Mouse (Mus musculus): ENCODE results near the gene Fam13c. TPM values are rescaled to one million over a fixed set of nuclear protein-coding genes. Genes with fewer than 3 reads are reported as not detected.

The Fam13c gene
- polyA plus RNA-seq, 1 experiment from 2014 or later = 12.7 TPM

DNA sequence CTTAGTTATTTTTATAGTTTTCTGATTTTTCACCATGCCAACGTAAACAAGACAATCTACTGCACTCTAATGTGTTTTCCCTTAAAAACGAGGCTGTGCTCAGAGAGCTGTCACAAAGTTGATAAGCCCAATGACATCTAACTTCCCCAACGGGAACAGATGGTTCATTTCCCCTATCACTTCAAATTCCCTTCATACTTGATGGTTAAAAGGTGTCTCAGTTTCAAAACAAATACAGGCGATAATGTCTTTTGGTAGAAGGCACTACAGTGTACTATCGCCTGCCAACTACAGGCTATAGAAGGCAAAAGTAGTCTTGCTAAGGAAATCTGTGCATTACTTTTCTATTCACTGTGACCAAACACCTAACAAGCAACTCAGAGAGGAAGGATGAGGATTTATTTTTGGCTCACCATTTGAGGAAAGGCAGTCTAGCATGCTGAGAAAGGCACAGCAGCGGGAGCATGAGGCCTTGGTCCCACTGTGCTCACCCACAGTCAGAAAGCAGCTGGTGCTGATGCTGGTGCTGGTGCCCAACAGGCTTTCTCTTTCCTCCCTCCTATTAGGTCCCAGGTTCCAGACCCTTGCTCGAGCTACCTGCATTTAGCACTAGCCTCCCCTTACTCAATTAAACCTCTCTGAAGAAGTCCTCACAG, 141.4 kb downstream of the Fam13c start:
- H3K36me3 ChIP-seq (ENCODE audit: control insufficient read depth, insufficient read depth, low read length) = no peaks in the 10 kb centered on the region
- H3K9ac ChIP-seq (ENCODE audit: low read length) = no peak overlapping the region
- no peak for ATAC-seq (ENCODE audit: insufficient number of reproducible peaks, insufficient read depth, low FRiP score, low read depth)
- H3K4me1 ChIP-seq (ENCODE audit: control insufficient read depth in 2 of 2, insufficient read depth in 2 of 2, low read length in 2 of 2) = no peaks in the 10 kb centered on the region
- WGBS = 22% methylated on average over 7 of the region's 7 CpGs
- no peak overlapping the region for H3K4me2 ChIP-seq (ENCODE audit: low read length)
- no peaks in the 10 kb centered on the region for H3K9me3 ChIP-seq (ENCODE audit: control insufficient read depth, low read length)
- no peak overlapping the region for H3K4me3 ChIP-seq (ENCODE audit: control insufficient read depth in 1 of 2, insufficient read depth in 1 of 2, low read depth in 1 of 2, low read length in 2 of 2)
- no peak overlapping the region for H3K27ac ChIP-seq (replicated peaks in 1 of 2; ENCODE audit: control insufficient read depth in 1 of 2, insufficient read depth in 1 of 2, low read depth in 2 of 2, low read length in 2 of 2)
- H3K27me3 ChIP-seq (ENCODE audit: control insufficient read depth, insufficient read depth, low read length) = no peaks in the 10 kb centered on the region

DNA sequence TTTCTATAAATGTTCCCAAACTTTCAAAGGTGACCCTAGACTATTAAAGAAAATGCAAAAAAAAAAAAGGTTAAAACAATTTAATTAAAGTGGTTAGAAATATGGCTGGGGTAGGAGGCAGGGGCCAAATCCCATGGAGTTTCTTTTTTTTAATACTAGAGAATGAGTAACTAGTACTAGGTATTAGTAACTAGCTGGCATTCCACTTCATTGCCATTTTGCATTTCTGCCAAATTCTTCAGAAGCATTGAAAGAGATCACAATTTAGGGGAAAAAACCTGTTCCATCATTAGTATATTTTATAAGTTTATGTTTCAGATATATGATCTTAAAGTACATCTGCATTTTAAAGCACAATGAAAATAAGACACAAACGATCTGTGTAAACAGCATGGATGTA, 143.9 kb downstream of the Fam13c start:
- WGBS = 73% methylated on average over 1 of the region's 1 CpGs

DNA sequence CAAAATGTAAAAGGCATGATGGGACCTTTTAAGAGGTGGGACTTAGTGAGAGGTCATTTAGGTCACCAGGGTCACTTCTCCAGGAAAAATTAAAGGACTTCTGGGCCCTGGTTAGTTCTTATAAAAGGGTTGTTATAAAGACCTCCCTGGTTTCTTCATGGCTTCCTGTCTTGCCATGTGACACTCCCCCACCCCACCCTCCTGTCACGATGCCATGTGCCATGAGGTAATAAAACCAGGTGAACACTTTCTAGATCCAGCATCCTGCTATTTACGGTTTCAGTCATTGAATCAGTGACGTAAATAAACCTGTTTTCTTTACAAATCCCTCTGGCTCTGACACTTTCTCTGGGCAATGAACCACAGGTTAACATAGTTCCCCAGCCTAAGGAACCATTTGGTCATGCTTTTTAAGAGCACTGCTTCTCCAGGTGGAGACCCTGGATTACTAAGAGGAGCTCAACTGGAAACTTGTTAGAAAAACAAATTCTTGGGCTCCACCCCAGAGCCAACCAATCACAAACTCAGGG, 146.7 kb downstream of the Fam13c start:
- H3K9me3 ChIP-seq (ENCODE audit: control insufficient read depth, low read length) = no peaks in the 10 kb centered on the region
- H3K4me2 ChIP-seq (ENCODE audit: low read length) = no peak overlapping the region
- H3K4me3 ChIP-seq (ENCODE audit: control insufficient read depth in 1 of 2, insufficient read depth in 1 of 2, low read depth in 1 of 2, low read length in 2 of 2) = no peak overlapping the region
- 74% methylated on average over 3 of the region's 3 CpGs for WGBS
- H3K27ac ChIP-seq (replicated peaks in 1 of 2; ENCODE audit: control insufficient read depth in 1 of 2, insufficient read depth in 1 of 2, low read depth in 2 of 2, low read length in 2 of 2) = no peak overlapping the region
- H3K4me1 ChIP-seq (ENCODE audit: control insufficient read depth in 2 of 2, insufficient read depth in 2 of 2, low read length in 2 of 2) = no peaks in the 10 kb centered on the region
- no peaks in the 10 kb centered on the region for H3K36me3 ChIP-seq (ENCODE audit: control insufficient read depth, insufficient read depth, low read length)
- no peak overlapping the region for H3K9ac ChIP-seq (ENCODE audit: low read length)
- no peak for ATAC-seq (ENCODE audit: insufficient number of reproducible peaks, insufficient read depth, low FRiP score, low read depth)
- H3K27me3 ChIP-seq (ENCODE audit: control insufficient read depth, insufficient read depth, low read length) = no peaks in the 10 kb centered on the region

More for the DNA sequence above, 143.9 kb downstream of the Fam13c start:
- Histone ChIP-seq H3K27me3 (ENCODE audit: control insufficient read depth, insufficient read depth, low read length) (no peaks in the 10 kb centered on the region), H3K4me2 (ENCODE audit: low read length) (no peak overlapping the region), H3K9me3 (ENCODE audit: control insufficient read depth, low read length) (no peaks in the 10 kb centered on the region), H3K9ac (ENCODE audit: low read length) (no peak overlapping the region), H3K4me3 (ENCODE audit: control insufficient read depth in 1 of 2, insufficient read depth in 1 of 2, low read depth in 1 of 2, low read length in 2 of 2) (no peak overlapping the region), H3K4me1 (ENCODE audit: control insufficient read depth in 2 of 2, insufficient read depth in 2 of 2, low read length in 2 of 2) (no peaks in the 10 kb centered on the region), H3K36me3 (ENCODE audit: control insufficient read depth, insufficient read depth, low read length) (no peaks in the 10 kb centered on the region), H3K27ac (replicated peaks in 1 of 2; ENCODE audit: control insufficient read depth in 1 of 2, insufficient read depth in 1 of 2, low read depth in 2 of 2, low read length in 2 of 2) (no peak overlapping the region)
- no peak for ATAC-seq (ENCODE audit: insufficient number of reproducible peaks, insufficient read depth, low FRiP score, low read depth)

DNA sequence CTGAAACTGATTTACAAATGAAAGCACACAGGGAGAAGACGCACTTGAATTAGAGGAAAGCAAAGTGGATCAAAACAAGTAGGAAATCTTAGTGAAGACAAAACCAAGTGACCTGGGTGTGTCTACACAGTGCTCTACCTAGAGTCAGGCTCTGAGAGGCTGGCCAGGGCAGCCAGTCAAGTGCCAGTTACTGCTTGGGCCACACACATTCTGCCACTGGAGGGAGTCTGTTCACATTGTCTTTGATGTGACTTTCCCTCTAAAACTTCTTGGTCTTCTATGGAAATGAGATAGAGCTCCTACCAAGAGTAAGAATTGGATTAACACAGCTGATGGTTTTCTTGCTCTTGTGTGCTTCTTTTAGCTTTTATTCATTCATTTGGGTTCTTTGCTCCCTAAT, 153.7 kb downstream of the Fam13c start:
- no peak for ATAC-seq (ENCODE audit: insufficient number of reproducible peaks, insufficient read depth, low FRiP score, low read depth)
- no peaks in the 10 kb centered on the region for H3K9me3 ChIP-seq (ENCODE audit: control insufficient read depth, low read length)
- H3K4me3 ChIP-seq (ENCODE audit: control insufficient read depth in 1 of 2, insufficient read depth in 1 of 2, low read depth in 1 of 2, low read length in 2 of 2) = no peak overlapping the region
- H3K4me1 ChIP-seq (ENCODE audit: control insufficient read depth in 2 of 2, insufficient read depth in 2 of 2, low read length in 2 of 2) = peaks cover 0 to 7% of the 10 kb centered on the region in 2 experiments; a peak in 1 of 4 replicates
- no peak overlapping the region for H3K4me2 ChIP-seq (ENCODE audit: low read length)
- peaks cover 12% of the 10 kb centered on the region for H3K27me3 ChIP-seq (ENCODE audit: control insufficient read depth, insufficient read depth, low read length)
- H3K9ac ChIP-seq (ENCODE audit: low read length) = no peak overlapping the region
- 34% methylated on average over 1 of the region's 1 CpGs for WGBS
- no peak overlapping the region for H3K27ac ChIP-seq (replicated peaks in 1 of 2; ENCODE audit: control insufficient read depth in 1 of 2, insufficient read depth in 1 of 2, low read depth in 2 of 2, low read length in 2 of 2)
- H3K36me3 ChIP-seq (ENCODE audit: control insufficient read depth, insufficient read depth, low read length) = no peaks in the 10 kb centered on the region

DNA sequence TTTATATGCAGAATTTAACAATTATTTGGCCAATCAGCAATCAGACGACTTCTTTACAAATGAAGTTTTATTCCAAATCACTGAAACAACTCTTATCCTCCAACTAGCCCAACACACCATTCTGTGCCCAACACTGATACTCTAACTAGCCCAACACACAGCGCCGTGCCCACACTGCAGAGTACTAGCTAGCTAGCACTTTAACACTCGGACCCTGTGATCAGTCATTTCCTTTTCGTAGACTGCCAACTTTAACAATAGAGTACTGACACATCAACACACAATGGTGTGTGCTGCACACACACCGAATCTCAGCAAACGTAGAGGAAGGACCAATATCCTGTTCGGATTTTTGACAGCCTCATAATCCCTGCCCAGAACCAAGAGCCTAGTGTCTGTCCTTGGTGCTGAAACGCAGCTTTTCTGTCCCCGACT, 157.8 kb downstream of the Fam13c start:
- Histone ChIP-seq H3K27ac (replicated peaks in 1 of 2; ENCODE audit: control insufficient read depth in 1 of 2, insufficient read depth in 1 of 2, low read depth in 2 of 2, low read length in 2 of 2) (no peak overlapping the region), H3K9ac (ENCODE audit: low read length) (no peak overlapping the region), H3K4me1 (ENCODE audit: control insufficient read depth in 2 of 2, insufficient read depth in 2 of 2, low read length in 2 of 2) (peaks cover 0 to 11% of the 10 kb centered on the region in 2 experiments; a peak in 2 of 4 replicates), H3K27me3 (ENCODE audit: control insufficient read depth, insufficient read depth, low read length) (peaks cover 39% of the 10 kb centered on the region), H3K36me3 (ENCODE audit: control insufficient read depth, insufficient read depth, low read length) (no peaks in the 10 kb centered on the region), H3K4me2 (ENCODE audit: low read length) (peak overlapping the region; percentile 99), H3K9me3 (ENCODE audit: control insufficient read depth, low read length) (no peaks in the 10 kb centered on the region), H3K4me3 (ENCODE audit: control insufficient read depth in 1 of 2, insufficient read depth in 1 of 2, low read depth in 1 of 2, low read length in 2 of 2) (peak overlapping the region; percentile 64 to 70; a peak in 3 of 4 replicates)
- 22% methylated on average over 10 of the region's 10 CpGs for WGBS
- ATAC-seq (ENCODE audit: insufficient number of reproducible peaks, insufficient read depth, low FRiP score, low read depth) = no peak

DNA sequence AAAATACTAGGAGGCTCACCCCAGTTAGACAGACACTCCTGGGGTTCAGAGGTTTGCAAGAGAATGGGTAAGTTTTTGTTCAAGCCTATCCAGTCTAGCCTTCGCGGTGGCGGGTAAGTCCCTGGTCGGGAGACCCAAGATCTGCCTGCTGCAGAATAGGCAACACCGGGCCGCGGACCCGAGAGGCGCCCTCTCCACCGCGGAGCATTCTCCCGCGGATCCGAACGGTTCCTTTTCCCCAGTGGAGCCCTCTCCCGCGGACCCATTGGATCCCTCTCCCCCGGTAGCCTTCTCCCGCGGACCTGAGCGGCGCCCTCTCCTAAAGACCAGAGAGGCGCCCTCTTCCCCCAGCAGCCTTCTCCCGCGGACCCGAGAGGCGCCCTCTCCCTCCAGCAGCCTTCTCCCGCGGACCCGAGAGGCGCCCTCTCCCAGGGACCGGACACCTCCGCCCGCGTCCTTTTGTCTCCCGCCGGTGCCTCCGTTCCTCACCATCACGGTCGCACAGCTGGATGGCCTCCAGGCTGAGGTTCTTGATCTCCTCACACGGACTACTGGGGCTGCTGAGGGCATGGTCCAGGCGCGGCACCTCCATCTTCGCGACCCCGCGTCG, 158.3 kb downstream of the Fam13c start:
- H3K27me3 ChIP-seq (ENCODE audit: control insufficient read depth, insufficient read depth, low read length) = peaks cover 39% of the 10 kb centered on the region
- no peaks in the 10 kb centered on the region for H3K9me3 ChIP-seq (ENCODE audit: control insufficient read depth, low read length)
- ATAC-seq (ENCODE audit: insufficient number of reproducible peaks, insufficient read depth, low FRiP score, low read depth) = no peak

DNA sequence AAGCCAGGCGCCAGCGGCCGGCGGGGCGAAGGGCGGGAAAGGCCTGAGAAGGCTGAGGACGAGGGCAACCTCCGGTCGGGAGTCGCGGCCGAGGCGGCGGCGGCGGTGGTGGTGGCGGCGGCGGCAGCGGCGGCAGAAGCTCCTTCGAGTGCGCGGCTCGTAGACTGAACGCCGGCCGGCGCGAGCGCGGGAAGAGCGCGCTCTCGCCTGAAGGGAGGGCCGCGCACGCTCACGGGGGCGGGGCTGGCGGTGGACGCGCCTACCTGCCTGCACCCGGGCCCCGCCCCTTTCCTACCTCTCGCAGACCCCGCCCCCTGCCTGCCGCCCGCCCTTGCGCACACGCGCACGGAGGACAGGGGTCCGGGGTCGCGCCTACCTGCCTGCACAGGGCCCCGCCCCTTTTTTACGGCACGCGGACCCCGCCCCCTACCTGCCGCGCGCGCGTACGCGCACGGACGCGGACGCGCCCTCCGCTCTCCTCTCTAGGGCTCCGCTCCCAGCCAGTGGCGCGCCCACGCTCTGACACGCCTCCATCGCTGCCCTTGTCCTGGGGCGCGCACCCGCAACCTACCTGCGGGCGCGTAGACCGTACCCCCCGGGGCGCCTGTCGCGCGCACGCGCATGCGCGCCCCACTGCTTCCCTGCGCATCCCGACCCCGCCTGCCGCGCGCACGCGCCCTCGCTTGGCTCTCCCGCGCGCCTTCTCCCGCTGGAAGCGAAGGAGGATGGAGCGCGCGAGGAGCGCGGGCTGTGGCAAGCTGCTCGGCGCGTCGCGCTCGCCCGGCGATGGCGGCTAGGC, 159.0 kb downstream of the Fam13c start:
- Histone ChIP-seq H3K36me3 (ENCODE audit: control insufficient read depth, insufficient read depth, low read length) (no peaks in the 10 kb centered on the region), H3K4me1 (ENCODE audit: control insufficient read depth in 2 of 2, insufficient read depth in 2 of 2, low read length in 2 of 2) (peaks cover 0 to 11% of the 10 kb centered on the region in 2 experiments; a peak in 2 of 4 replicates), H3K9ac (ENCODE audit: low read length) (no peak overlapping the region; the same call in 1 of the 2 replicates), H3K27me3 (ENCODE audit: control insufficient read depth, insufficient read depth, low read length) (peaks cover 39% of the 10 kb centered on the region), H3K4me2 (ENCODE audit: low read length) (peak overlapping the region; percentile 99), H3K27ac (replicated peaks in 1 of 2; ENCODE audit: control insufficient read depth in 1 of 2, insufficient read depth in 1 of 2, low read depth in 2 of 2, low read length in 2 of 2) (no peak overlapping the region), H3K9me3 (ENCODE audit: control insufficient read depth, low read length) (no peaks in the 10 kb centered on the region), H3K4me3 (ENCODE audit: control insufficient read depth in 1 of 2, insufficient read depth in 1 of 2, low read depth in 1 of 2, low read length in 2 of 2) (peak overlapping the region; percentile 64 to 70)
- ATAC-seq (ENCODE audit: insufficient number of reproducible peaks, insufficient read depth, low FRiP score, low read depth) = peak; percentile 59; the same call in 1 of the 2 replicates
- WGBS = under 1% methylated on average over 107 of the region's 124 CpGs

More for the DNA sequence above, 158.3 kb downstream of the Fam13c start:
- H3K9ac ChIP-seq (ENCODE audit: low read length) = no peak overlapping the region
- peaks cover 0 to 11% of the 10 kb centered on the region in 2 experiments; a peak in 2 of 4 replicates for H3K4me1 ChIP-seq (ENCODE audit: control insufficient read depth in 2 of 2, insufficient read depth in 2 of 2, low read length in 2 of 2)
- WGBS = 1% methylated on average over 48 of the region's 48 CpGs
- no peaks in the 10 kb centered on the region for H3K36me3 ChIP-seq (ENCODE audit: control insufficient read depth, insufficient read depth, low read length)
- H3K4me3 ChIP-seq (ENCODE audit: control insufficient read depth in 1 of 2, insufficient read depth in 1 of 2, low read depth in 1 of 2, low read length in 2 of 2) = peak overlapping the region; percentile 64 to 70
- peak overlapping the region; percentile 99 for H3K4me2 ChIP-seq (ENCODE audit: low read length)
- H3K27ac ChIP-seq (replicated peaks in 1 of 2; ENCODE audit: control insufficient read depth in 1 of 2, insufficient read depth in 1 of 2, low read depth in 2 of 2, low read length in 2 of 2) = no peak overlapping the region
